Mouse (Mus musculus) heart, postnatal 0 days (tissue): ENCODE measurements around the gene Ykt6. TPM values are rescaled to one million over a fixed set of nuclear protein-coding genes. Genes with fewer than 3 reads are reported as not detected.

Experiments
- ATAC-seq: fragments of 200-750 bp; cut with Nextera tagmentation; 2 replicates; pipeline ENCODE4 v1.8.0; 2017; ENCODE audit warnings: low read depth, moderate number of reproducible peaks, moderate library complexity; ENCODE audit not compliant: insufficient read depth
- DNase-seq: peaks from one replicate; pipeline ENCODE4 v3.0.0-alpha.2; 2016; ENCODE audit warnings: low spot score
- H3K27ac ChIP-seq: fragments of 300-500 bp; sonication (generic); 2 replicates; pipeline ENCODE4 v1.5.1; 2014; ENCODE audit warnings: low read depth, mild to moderate bottlenecking
- H3K27me3 ChIP-seq: fragments of 300-500 bp; sonication (generic); 2 replicates; pipeline ENCODE4 v1.6.1; 2014; ENCODE audit warnings: low read length, mixed read lengths; ENCODE audit not compliant: control insufficient read depth, insufficient read depth
- H3K36me3 ChIP-seq: fragments of 300-500 bp; sonication (generic); replicated peaks from 2 replicates; pipeline ENCODE4 v1.6.1; 2014; ENCODE audit warnings: low read length, mixed read lengths; ENCODE audit not compliant: control insufficient read depth, insufficient read depth
- H3K4me1 ChIP-seq: fragments of 300-500 bp; sonication (generic); 2 replicates; pipeline ENCODE4 v1.6.1; 2014; ENCODE audit warnings: antibody characterized with exemption; ENCODE audit not compliant: control insufficient read depth, insufficient read depth
- H3K4me2 ChIP-seq: fragments of 300-500 bp; sonication (generic); 2 replicates; pipeline ENCODE4 v1.6.1; 2014; ENCODE audit warnings: low read depth, mild to moderate bottlenecking, low read length, moderate library complexity
- H3K4me3 ChIP-seq: fragments of 300-500 bp; sonication (generic); 2 replicates; pipeline ENCODE4 v1.5.1; 2014; ENCODE audit warnings: low read depth, low read length
- H3K9ac ChIP-seq: fragments of 300-500 bp; sonication (generic); replicated peaks from 2 replicates; pipeline ENCODE4 v1.6.1; 2014; ENCODE audit warnings: low read depth, low read length, mixed read lengths
- H3K9me3 ChIP-seq: fragments of 300-500 bp; sonication (generic); replicated peaks from 2 replicates; pipeline ENCODE4 v1.6.1; 2016; ENCODE audit warnings: low read length; ENCODE audit not compliant: control insufficient read depth
- CTCF ChIP-seq: IDR thresholded peaks from 2 replicates; pipeline ENCODE4 v1.5.1; 2016; ENCODE audit warnings: antibody characterized with exemption, control low read depth, low read depth
- EP300 ChIP-seq: IDR thresholded peaks from 2 replicates; pipeline ENCODE4 v1.6.1; 2016; ENCODE audit warnings: antibody characterized with exemption, low read depth
- WGBS: fragments of 180-500 bp; shearing (Covaris S2); extraction: QIAGEN DNeasy Blood & Tissue Kit; methylation state at CpG from one replicate; pipeline ENCODE4 v1.1.7; 2014; 5-methylcytosine and 5-hydroxymethylcytosine counted together
- polyA plus RNA-seq: library from polyadenylated mRNA; unstranded; fragments of >200 nt; fragmentation: Nextera tagmentation; extraction: Ambion mirVana; gene quantifications from 2 replicates; pipeline ENCODE4 v1.2.1, GENCODE M21; 2015
- total RNA-seq: library from RNA; depleted of rRNA; stranded (reverse); fragments of >200 nt; gene quantifications from 2 replicates; pipeline ENCODE4 v1.2.3, GENCODE M21; 2014; ENCODE audit warnings: low replicate concordance

The Ykt6 gene
- total and polyA plus RNA-seq, 2 experiments from 2014 or later = 37.4 to 55.8 TPM

DNA sequence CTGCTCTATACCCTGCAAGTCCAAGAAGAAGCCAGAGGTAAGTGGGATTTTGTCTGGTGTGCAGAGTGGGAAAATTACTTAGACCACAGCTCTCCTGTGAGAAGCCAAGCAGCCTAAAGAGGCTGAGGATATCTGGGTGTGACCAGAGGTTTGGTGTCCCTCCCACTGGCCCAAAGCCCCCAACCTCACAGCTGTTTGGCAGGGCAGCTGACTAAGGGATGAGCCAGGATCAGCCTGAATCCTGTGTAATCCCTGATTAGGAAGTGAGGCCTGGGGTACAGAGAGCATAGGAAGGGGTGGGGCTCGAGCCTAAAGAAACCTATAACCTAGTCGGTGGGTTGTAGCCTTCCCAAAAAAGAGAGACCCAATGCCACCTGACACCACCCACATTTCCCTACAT lies 19.6 kb downstream of the Ykt6 start:
- Histone ChIP-seq H3K4me3 (no peak overlapping the region), H3K4me1 (no peaks in the 10 kb centered on the region), H3K27me3 (no peaks in the 10 kb centered on the region), H3K9me3 (no peaks in the 10 kb centered on the region), H3K4me2 (no peak overlapping the region), H3K27ac (no peak overlapping the region), H3K36me3 (peaks cover 13% of the 10 kb centered on the region), H3K9ac (no peak overlapping the region)
- no peak for ATAC-seq
- WGBS = 78% methylated on average over 2 of the region's 2 CpGs
- TF ChIP-seq CTCF (no peak), EP300 (no peak)
- DNase-seq = no peak

- no peaks in the 10 kb centered on the region for H3K4me1 ChIP-seq
- no peak overlapping the region for H3K9ac ChIP-seq
- peaks cover 7% of the 10 kb centered on the region for H3K36me3 ChIP-seq
- no peaks in the 10 kb centered on the region for H3K9me3 ChIP-seq
- no peaks in the 10 kb centered on the region for H3K27me3 ChIP-seq
- no peak overlapping the region for H3K4me2 ChIP-seq
- no peak for ATAC-seq
- H3K4me3 ChIP-seq = no peak overlapping the region
- TF ChIP-seq EP300 (no peak), CTCF (no peak)
- 13% methylated on average over 9 of the region's 9 CpGs for WGBS
- no peak overlapping the region for H3K27ac ChIP-seq
- DNase-seq = no peak
These were observed 20.6 kb downstream of the Ykt6 start for GRCm38 (mm10) chr11:5976106-5976505.

GRCm38 (mm10) chr11:5979088-5979487 lies 23.6 kb downstream of the Ykt6 start:
- DNase-seq = no peak
- no peak overlapping the region for H3K9ac ChIP-seq
- WGBS = 82% methylated on average over 7 of the region's 7 CpGs
- ATAC-seq = no peak
- H3K27me3 ChIP-seq = no peaks in the 10 kb centered on the region
- no peak for TF ChIP-seq CTCF
- TF ChIP-seq EP300 = no peak
- H3K4me2 ChIP-seq = no peak overlapping the region
- no peak overlapping the region for H3K4me3 ChIP-seq
- H3K36me3 ChIP-seq = no peaks in the 10 kb centered on the region
- H3K9me3 ChIP-seq = no peaks in the 10 kb centered on the region
- H3K4me1 ChIP-seq = no peaks in the 10 kb centered on the region
- no peak overlapping the region for H3K27ac ChIP-seq

- Histone ChIP-seq H3K9me3 (no peaks in the 10 kb centered on the region), H3K4me2 (no peak overlapping the region), H3K27ac (no peak overlapping the region), H3K27me3 (no peaks in the 10 kb centered on the region), H3K4me3 (no peak overlapping the region), H3K36me3 (no peaks in the 10 kb centered on the region), H3K4me1 (no peaks in the 10 kb centered on the region), H3K9ac (no peak overlapping the region)
- TF ChIP-seq EP300 (no peak), CTCF (no peak)
- ATAC-seq (no peak), DNase-seq (no peak)
- 79% methylated on average over 2 of the region's 2 CpGs for WGBS
These were observed 24.6 kb downstream of the Ykt6 start for GRCm38 (mm10) chr11:5980108-5980507.

GRCm38 (mm10) chr11:5980561-5980960 lies 25.1 kb downstream of the Ykt6 start:
- TF ChIP-seq EP300 (no peak), CTCF (no peak)
- H3K4me2 ChIP-seq = no peak overlapping the region
- no peaks in the 10 kb centered on the region for H3K4me1 ChIP-seq
- ATAC-seq (no peak), DNase-seq (no peak)
- H3K27me3 ChIP-seq = no peaks in the 10 kb centered on the region
- H3K9me3 ChIP-seq = no peaks in the 10 kb centered on the region
- no peak overlapping the region for H3K27ac ChIP-seq
- H3K4me3 ChIP-seq = no peak overlapping the region
- no peak overlapping the region for H3K9ac ChIP-seq
- 62% methylated on average over 8 of the region's 8 CpGs for WGBS
- no peaks in the 10 kb centered on the region for H3K36me3 ChIP-seq

DNA sequence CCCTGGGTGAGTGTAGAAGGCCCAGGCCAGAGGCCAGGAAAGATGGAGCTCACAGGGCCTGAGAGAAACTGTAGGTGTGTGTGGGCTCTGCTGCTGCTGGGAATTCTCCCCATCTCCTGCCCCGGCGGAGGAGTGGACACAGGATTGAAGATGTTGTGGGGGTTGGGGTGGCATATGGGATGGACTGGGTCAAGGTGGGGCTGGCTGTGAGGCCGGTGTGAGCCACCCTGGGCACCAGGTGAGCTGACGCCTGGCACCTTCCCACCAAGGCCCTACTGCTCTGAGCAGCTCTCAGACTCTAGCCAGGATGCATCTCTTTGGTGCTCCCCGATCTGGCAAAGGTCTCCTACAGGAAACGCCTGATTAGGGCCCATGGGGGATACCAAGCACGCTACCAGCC lies 25.8 kb downstream of the Ykt6 start:
- H3K36me3 ChIP-seq = no peaks in the 10 kb centered on the region
- WGBS = 72% methylated on average over 7 of the region's 7 CpGs
- H3K4me2 ChIP-seq = no peak overlapping the region
- H3K27me3 ChIP-seq = no peaks in the 10 kb centered on the region
- H3K4me3 ChIP-seq = no peak overlapping the region
- H3K27ac ChIP-seq = no peak overlapping the region
- H3K9me3 ChIP-seq = no peaks in the 10 kb centered on the region
- no peak for DNase-seq
- no peak overlapping the region for H3K9ac ChIP-seq
- H3K4me1 ChIP-seq = no peaks in the 10 kb centered on the region
- no peak for ATAC-seq
- TF ChIP-seq EP300 = no peak
- no peak for TF ChIP-seq CTCF
